Mouse (Mus musculus) ES-Bruce4 (cell line): ENCODE data around the gene Pphln1. TPM values are rescaled to one million over a fixed set of nuclear protein-coding genes. Genes with fewer than 3 reads are reported as not detected.

Source experiments
- H3K27ac ChIP-seq: 2 replicates; pipeline ENCODE4 v1.5.1; 2012; ENCODE audit warnings: low read length, inconsistent platforms; ENCODE audit not compliant: insufficient read depth
- H3K27me3 ChIP-seq: 2 replicates; pipeline ENCODE4 v1.6.1; 2012; ENCODE audit warnings: mild to moderate bottlenecking, low read length, inconsistent platforms; ENCODE audit not compliant: control insufficient read depth, poor library complexity, insufficient read depth, severe bottlenecking
- H3K36me3 ChIP-seq: 2 replicates; pipeline ENCODE4 v1.6.1; 2012; ENCODE audit warnings: inconsistent platforms, mild to moderate bottlenecking, low read length, moderate library complexity; ENCODE audit not compliant: control insufficient read depth, poor library complexity, insufficient read depth, severe bottlenecking
- H3K4me1 ChIP-seq: one replicate; pipeline ENCODE4 v1.8.1; 2011; ENCODE audit warnings: low read length; ENCODE audit not compliant: control insufficient read depth, insufficient read depth
- H3K4me3 ChIP-seq: 2 replicates; pipeline ENCODE4 v1.5.1; 2011; ENCODE audit warnings: low read depth, mild to moderate bottlenecking, low read length
- H3K9ac ChIP-seq: 2 replicates; pipeline ENCODE4 v1.6.1; 2012; ENCODE audit warnings: low read depth, mild to moderate bottlenecking, inconsistent platforms; ENCODE audit not compliant: poor library complexity, severe bottlenecking
- H3K9me3 ChIP-seq: replicated peaks from 2 replicates; pipeline ENCODE4 v1.6.1; 2012; ENCODE audit warnings: mild to moderate bottlenecking, low read length, inconsistent platforms; ENCODE audit not compliant: control insufficient read depth, poor library complexity, insufficient read depth, severe bottlenecking
- CTCF ChIP-seq: IDR thresholded peaks from one replicate; pipeline ENCODE4 v1.8.1; 2011; ENCODE audit warnings: low read depth, low read length
- EP300 ChIP-seq: IDR thresholded peaks from 2 replicates; pipeline ENCODE4 v1.6.1; 2011; ENCODE audit warnings: low read depth, low read length; ENCODE audit not compliant: insufficient read depth
- POLR2A ChIP-seq: IDR thresholded peaks from one replicate; pipeline ENCODE4 v1.8.1; 2011; ENCODE audit warnings: low read length; ENCODE audit not compliant: insufficient read depth
- polyA plus RNA-seq: library from polyadenylated mRNA; stranded (reverse); fragments of >200 nt; gene quantifications from 2 replicates; pipeline ENCODE4 v1.2.4, GENCODE M21; 2011; ENCODE audit warnings: low read depth; ENCODE audit not compliant: missing spikeins, insufficient read depth, insufficient read length

Gene Pphln1
- polyA plus RNA-seq, 1 experiment = 65.8 TPM

- Histone ChIP-seq H3K4me1 (no peaks in the 10 kb centered on the region), H3K4me3 (no peak overlapping the region), H3K27me3 (no peaks in the 10 kb centered on the region)
These were observed 22.5 kb upstream of the Pphln1 start for GRCm38 (mm10) chr15:93375696-93376095.

GRCm38 (mm10) chr15:93379177-93379576 lies 19.0 kb upstream of the Pphln1 start:
- Histone ChIP-seq H3K27me3 (no peaks in the 10 kb centered on the region), H3K27ac (no peak overlapping the region), H3K9me3 (no peaks in the 10 kb centered on the region), H3K4me3 (no peak overlapping the region), H3K4me1 (no peaks in the 10 kb centered on the region), H3K36me3 (no peaks in the 10 kb centered on the region), H3K9ac (no peak overlapping the region)
- TF ChIP-seq CTCF (peak; percentile 19), POLR2A (no peak)

More at GRCm38 (mm10) chr15:93375696-93376095, 22.5 kb upstream of the Pphln1 start:
- no peak overlapping the region for H3K9ac ChIP-seq
- H3K9me3 ChIP-seq = no peaks in the 10 kb centered on the region
- H3K27ac ChIP-seq = no peak overlapping the region
- TF ChIP-seq POLR2A (no peak), CTCF (no peak), EP300 (no peak)
- H3K36me3 ChIP-seq = no peaks in the 10 kb centered on the region

- no peaks in the 10 kb centered on the region for H3K4me1 ChIP-seq
- H3K9ac ChIP-seq = no peak overlapping the region
- H3K36me3 ChIP-seq = no peaks in the 10 kb centered on the region
- no peaks in the 10 kb centered on the region for H3K27me3 ChIP-seq
- H3K27ac ChIP-seq = no peak overlapping the region
- no peak for TF ChIP-seq CTCF
- no peak for TF ChIP-seq EP300
- TF ChIP-seq POLR2A = no peak
- no peaks in the 10 kb centered on the region for H3K9me3 ChIP-seq
- no peak overlapping the region for H3K4me3 ChIP-seq
These were observed 16.8 kb upstream of the Pphln1 start for GRCm38 (mm10) chr15:93381337-93381736.

DNA sequence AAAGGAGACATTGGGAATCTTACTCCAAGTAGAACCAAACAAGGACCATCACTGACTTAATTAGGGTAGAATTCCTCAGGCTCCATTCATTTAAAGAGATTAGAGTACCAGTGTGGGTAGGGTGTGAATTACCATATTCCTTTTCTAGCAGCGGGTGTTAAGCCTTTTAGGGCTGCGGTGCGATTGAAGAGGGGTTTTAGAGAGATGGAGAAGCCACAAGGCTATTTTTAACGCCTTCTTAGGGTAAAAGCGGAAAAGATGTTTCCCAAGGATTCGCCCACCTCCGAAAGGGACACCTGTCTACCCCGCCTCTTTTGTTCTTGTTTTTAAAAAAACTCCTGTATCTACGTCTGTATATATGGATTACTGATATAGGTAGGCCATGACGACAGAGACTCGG lies 881 bp upstream of the Pphln1 start:
- Histone ChIP-seq H3K4me3 (peak overlapping the region; percentile 97; the same call in 1 of the 2 replicates), H3K27me3 (peaks cover 2% of the 10 kb centered on the region), H3K9me3 (no peaks in the 10 kb centered on the region), H3K9ac (peak overlapping the region; percentile 95; the same call in 1 of the 2 replicates), H3K36me3 (no peaks in the 10 kb centered on the region; the same call in 1 of the 2 replicates), H3K27ac (no peak overlapping the region), H3K4me1 (no peaks in the 10 kb centered on the region)
- TF ChIP-seq EP300 (no peak), CTCF (no peak), POLR2A (no peak)

- Histone ChIP-seq H3K9me3 (no peaks in the 10 kb centered on the region), H3K27ac (no peak overlapping the region), H3K9ac (peak overlapping the region; percentile 95), H3K4me1 (no peaks in the 10 kb centered on the region), H3K36me3 (no peaks in the 10 kb centered on the region; the same call in 1 of the 2 replicates), H3K4me3 (peak overlapping the region; percentile 97), H3K27me3 (peaks cover 2% of the 10 kb centered on the region)
- no peak for TF ChIP-seq EP300
- no peak for TF ChIP-seq CTCF
- TF ChIP-seq POLR2A = no peak
These were observed 770 bp downstream of the Pphln1 start for GRCm38 (mm10) chr15:93398699-93399540.

DNA sequence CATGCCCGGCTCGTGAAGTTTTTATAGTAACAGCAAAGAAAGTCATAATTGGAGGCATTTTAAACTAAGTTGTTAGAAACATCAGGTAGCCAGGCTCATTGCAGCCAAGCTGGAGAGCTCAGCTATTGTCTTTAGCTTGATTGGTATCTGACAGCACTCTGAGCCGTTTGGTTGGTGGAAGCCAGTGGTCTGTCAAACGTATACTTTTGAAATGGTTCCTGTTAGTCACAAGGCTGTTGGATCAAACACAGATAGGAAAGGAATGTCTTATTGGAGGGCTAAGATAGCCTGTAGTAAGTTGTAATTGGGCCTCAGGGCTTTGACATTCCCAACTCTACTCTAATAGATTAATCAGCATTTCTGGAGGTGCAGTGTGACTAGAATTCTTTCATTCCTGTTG lies 3.3 kb downstream of the Pphln1 start:
- Histone ChIP-seq H3K9me3 (no peaks in the 10 kb centered on the region), H3K4me3 (no peak overlapping the region), H3K36me3 (no peaks in the 10 kb centered on the region; the same call in 1 of the 2 replicates), H3K9ac (no peak overlapping the region), H3K27ac (no peak overlapping the region), H3K27me3 (peaks cover 2% of the 10 kb centered on the region), H3K4me1 (no peaks in the 10 kb centered on the region)
- TF ChIP-seq EP300 (no peak), POLR2A (no peak), CTCF (no peak)
